Mouse (Mus musculus) midbrain, embryonic 15.5 days (tissue): ENCODE data around the gene Slc6a17. TPM values are rescaled to one million over a fixed set of nuclear protein-coding genes. Genes with fewer than 3 reads are reported as not detected.

Experiments used
- ATAC-seq: fragments of 200-750 bp; cut with Nextera tagmentation; replicated peaks from 2 replicates; pipeline ENCODE4 v1.8.0; 2017; ENCODE audit warnings: moderate TSS enrichment
- H3K27ac ChIP-seq: fragments of 300-500 bp; sonication (generic); 2 replicates; pipeline ENCODE4 v1.5.1; 2015; ENCODE audit warnings: mild to moderate bottlenecking, inconsistent platforms
- H3K27me3 ChIP-seq: fragments of 300-500 bp; sonication (generic); replicated peaks from 2 replicates; pipeline ENCODE4 v1.6.1; 2015; ENCODE audit warnings: inconsistent platforms
- H3K36me3 ChIP-seq: fragments of 300-500 bp; sonication (generic); replicated peaks from 2 replicates; pipeline ENCODE4 v1.6.1; 2015; ENCODE audit warnings: inconsistent platforms
- H3K4me1 ChIP-seq: fragments of 300-500 bp; sonication (generic); 2 replicates; pipeline ENCODE4 v1.6.1; 2015; ENCODE audit warnings: inconsistent platforms
- H3K4me2 ChIP-seq: fragments of 300-500 bp; sonication (generic); 2 replicates; pipeline ENCODE4 v1.6.1; 2015; ENCODE audit warnings: inconsistent platforms, mild to moderate bottlenecking, moderate library complexity
- H3K4me3 ChIP-seq: fragments of 300-500 bp; sonication (generic); 2 replicates; pipeline ENCODE4 v1.5.1; 2015; ENCODE audit warnings: mild to moderate bottlenecking, inconsistent platforms
- H3K9ac ChIP-seq: fragments of 300-500 bp; sonication (generic); 2 replicates; pipeline ENCODE4 v1.6.1; 2015; ENCODE audit warnings: mild to moderate bottlenecking, inconsistent platforms
- H3K9me3 ChIP-seq: fragments of 300-500 bp; sonication (generic); 2 replicates; pipeline ENCODE4 v1.6.1; 2016; ENCODE audit warnings: inconsistent platforms
- WGBS: fragments of 180-500 bp; shearing (Covaris S2); methylation state at CpG from one replicate; pipeline ENCODE4 v1.1.7; 2015; ENCODE audit warnings: mixed read lengths; 5-methylcytosine and 5-hydroxymethylcytosine counted together
- polyA plus RNA-seq: library from polyadenylated mRNA; unstranded; fragments of >200 nt; fragmentation: Nextera tagmentation; extraction: Ambion mirVana; gene quantifications from 2 replicates; pipeline ENCODE4 v1.2.1, GENCODE M21; 2015

Gene Slc6a17
- 16.6 and 19.2 TPM in 2 replicates for polyA plus RNA-seq

DNA sequence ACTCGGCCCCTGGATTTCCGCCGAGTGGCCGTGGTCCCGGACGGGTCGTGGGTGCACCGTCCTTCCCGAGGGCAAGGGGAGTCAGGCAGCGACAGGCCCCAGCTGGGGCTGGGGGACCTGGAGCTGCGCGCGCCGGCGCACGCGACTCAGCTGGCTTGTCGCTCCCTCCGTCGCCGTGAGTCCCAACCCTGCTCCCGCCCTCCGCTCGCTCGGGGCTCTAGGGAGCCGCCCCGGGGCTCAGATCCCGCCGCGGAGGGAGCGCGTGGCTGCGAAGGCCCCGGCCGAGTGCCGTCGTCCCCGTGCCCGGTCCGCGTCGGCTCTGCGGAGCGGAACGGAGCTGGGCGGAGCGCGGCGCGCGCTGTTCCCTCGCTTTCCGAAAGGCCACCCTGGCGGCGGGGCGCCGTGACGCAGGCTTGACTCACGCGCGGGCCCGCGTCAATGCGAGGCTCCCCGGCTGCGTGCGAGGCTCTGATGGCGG, at the start of gene Slc6a17:
Gene Slc6a17 (minus strand): TSS at position 388 of the 478 bp plus-strand sequence.
- H3K4me1 ChIP-seq: peaks cover 29% of the 10 kb centered on the region
- peak within 1 kb of the TSS; percentile 64 for H3K9ac ChIP-seq
- peak within 1 kb of the TSS; percentile 65 for H3K4me3 ChIP-seq
- 0% methylated on average over 65 of the region's 68 CpGs for WGBS
- peaks cover 18% of the 10 kb centered on the region for H3K27me3 ChIP-seq
- H3K4me2 ChIP-seq: peak within 1 kb of the TSS; percentile 84
- no peaks in the 10 kb centered on the region for H3K9me3 ChIP-seq
- H3K27ac ChIP-seq: peak within 1 kb of the TSS; percentile 79
- peak; percentile 89 for ATAC-seq
- H3K36me3 ChIP-seq: no peaks in the 10 kb centered on the region

DNA sequence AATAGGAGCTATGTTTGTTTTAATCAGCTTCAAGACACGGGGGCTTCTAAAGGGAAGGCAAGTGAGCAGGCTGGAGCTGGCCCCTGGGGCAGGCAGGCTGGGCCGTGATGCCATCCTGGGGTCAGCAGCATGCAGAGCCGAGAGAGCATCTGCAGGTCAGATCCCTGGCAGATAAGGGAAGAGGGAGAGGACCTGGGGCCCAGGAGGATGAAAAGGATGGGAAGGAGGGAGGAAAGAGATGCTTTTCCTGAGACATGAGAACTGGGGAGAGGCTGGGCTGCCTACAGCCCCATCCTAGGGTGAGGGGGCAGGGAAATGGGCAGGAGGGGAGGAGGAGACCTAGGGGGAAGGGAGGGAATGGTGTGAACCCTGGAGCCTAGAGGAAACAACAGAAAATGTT, 47.5 kb upstream of the Slc6a17 start:
- no peak overlapping the region for H3K27ac ChIP-seq
- H3K4me3 ChIP-seq: no peak overlapping the region
- H3K4me2 ChIP-seq: no peak overlapping the region
- 41% methylated on average over 3 of the region's 3 CpGs for WGBS
- no peaks in the 10 kb centered on the region for H3K4me1 ChIP-seq
- no peak overlapping the region for H3K9ac ChIP-seq
- no peak for ATAC-seq
- no peaks in the 10 kb centered on the region for H3K36me3 ChIP-seq
- no peaks in the 10 kb centered on the region for H3K9me3 ChIP-seq
- no peaks in the 10 kb centered on the region for H3K27me3 ChIP-seq

DNA sequence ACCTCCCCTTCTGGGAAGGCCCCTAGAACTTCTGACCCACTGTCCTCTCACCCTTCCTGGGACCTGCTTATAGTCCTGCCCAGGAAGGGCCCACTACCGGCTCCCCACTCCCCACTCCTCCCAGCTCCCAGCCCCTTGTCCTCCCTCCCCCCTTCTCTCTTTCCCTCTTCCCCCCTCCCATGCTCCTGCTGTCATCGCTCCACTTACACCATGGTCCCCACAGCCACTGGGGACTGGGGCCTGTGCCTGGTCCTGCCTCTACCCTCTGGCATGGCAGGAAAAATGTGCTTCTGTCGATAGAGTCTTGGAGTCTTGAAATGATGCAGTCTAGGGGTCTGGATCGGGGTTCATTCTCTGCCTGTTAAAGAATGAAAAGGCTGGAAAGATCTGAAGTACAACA, 46.1 kb upstream of the Slc6a17 start:
- Histone ChIP-seq H3K9ac (no peak overlapping the region), H3K4me1 (no peaks in the 10 kb centered on the region), H3K27me3 (no peaks in the 10 kb centered on the region), H3K9me3 (no peaks in the 10 kb centered on the region), H3K4me2 (no peak overlapping the region), H3K4me3 (no peak overlapping the region), H3K36me3 (no peaks in the 10 kb centered on the region), H3K27ac (no peak overlapping the region)
- 47% methylated on average over 4 of the region's 4 CpGs for WGBS
- ATAC-seq: no peak

DNA sequence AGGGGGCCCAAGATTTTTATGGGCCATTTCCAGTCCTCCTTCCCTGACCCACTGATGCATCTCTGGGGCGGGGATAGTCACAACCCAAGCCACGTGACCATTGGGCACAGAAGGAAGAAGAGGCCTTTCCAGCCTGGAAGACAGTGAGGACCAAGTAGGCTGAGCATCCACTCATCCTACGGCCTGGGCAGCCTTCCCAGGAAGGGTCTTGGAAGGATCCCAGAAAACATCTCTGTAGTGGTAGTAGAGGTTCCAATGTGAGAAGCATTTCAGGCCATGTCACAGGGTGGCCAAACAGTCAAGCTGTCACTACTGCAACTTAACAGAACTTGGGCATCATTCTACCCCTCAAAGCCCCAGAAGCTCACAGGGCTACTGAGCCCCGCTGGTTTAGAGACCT, 44.8 kb upstream of the Slc6a17 start:
- ATAC-seq: no peak
- no peak overlapping the region for H3K9ac ChIP-seq
- no peaks in the 10 kb centered on the region for H3K9me3 ChIP-seq
- no peak overlapping the region for H3K4me3 ChIP-seq
- no peaks in the 10 kb centered on the region for H3K36me3 ChIP-seq
- no peaks in the 10 kb centered on the region for H3K4me1 ChIP-seq
- H3K27ac ChIP-seq: no peak overlapping the region
- 91% methylated on average over 4 of the region's 4 CpGs for WGBS
- no peaks in the 10 kb centered on the region for H3K27me3 ChIP-seq
- H3K4me2 ChIP-seq: no peak overlapping the region

DNA sequence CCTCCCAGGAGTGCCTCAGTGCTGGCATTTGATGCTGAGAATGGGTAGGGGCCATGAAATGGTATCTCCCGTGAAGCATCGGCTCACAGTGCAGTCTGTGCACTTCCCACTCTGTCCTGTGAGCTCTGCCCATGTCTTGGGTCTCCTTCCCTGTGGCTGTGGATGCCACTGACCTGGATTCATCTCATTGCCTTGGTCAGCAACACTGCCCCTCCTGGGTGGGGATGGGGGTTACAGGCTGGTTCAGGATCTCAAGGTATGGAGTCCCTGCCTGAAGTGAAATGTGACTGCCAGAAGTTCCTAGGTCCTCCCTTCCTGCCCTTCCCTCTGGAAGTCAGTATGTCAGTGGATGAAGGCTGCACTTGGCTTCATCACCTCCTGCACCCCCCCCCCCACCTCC, 44.3 kb upstream of the Slc6a17 start:
- 71% methylated on average over 2 of the region's 2 CpGs for WGBS
- Histone ChIP-seq H3K9me3 (no peaks in the 10 kb centered on the region), H3K36me3 (no peaks in the 10 kb centered on the region), H3K4me3 (no peak overlapping the region), H3K4me2 (no peak overlapping the region), H3K4me1 (no peaks in the 10 kb centered on the region), H3K27ac (no peak overlapping the region), H3K9ac (no peak overlapping the region), H3K27me3 (no peaks in the 10 kb centered on the region)
- no peak for ATAC-seq

DNA sequence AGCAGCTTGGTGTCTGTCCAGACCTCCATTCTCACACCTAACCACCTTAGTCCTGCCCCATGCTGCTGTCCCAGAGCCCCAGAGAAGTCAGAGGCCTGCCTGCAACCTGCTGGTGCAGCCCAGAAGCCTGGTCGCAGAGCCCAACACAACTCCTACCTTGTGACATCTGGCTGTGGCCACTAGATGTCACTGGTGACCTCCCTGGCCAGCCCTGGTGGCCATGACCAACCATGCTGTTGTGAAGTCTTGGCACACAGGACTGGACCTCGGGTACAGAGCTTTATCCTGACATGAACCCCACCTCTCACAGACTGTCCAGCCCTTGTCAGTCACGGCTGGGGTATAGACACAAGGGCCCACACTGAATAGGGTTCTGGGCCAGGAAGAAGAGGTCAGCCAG, 41.4 kb upstream of the Slc6a17 start:
- H3K9me3 ChIP-seq: no peaks in the 10 kb centered on the region
- peak; percentile 60 for ATAC-seq
- no peak overlapping the region for H3K4me2 ChIP-seq
- no peak overlapping the region for H3K4me3 ChIP-seq
- no peak overlapping the region for H3K27ac ChIP-seq
- H3K9ac ChIP-seq: no peak overlapping the region
- no peaks in the 10 kb centered on the region for H3K36me3 ChIP-seq
- no peaks in the 10 kb centered on the region for H3K27me3 ChIP-seq
- no peaks in the 10 kb centered on the region for H3K4me1 ChIP-seq
- WGBS: 16% methylated on average over 3 of the region's 3 CpGs

DNA sequence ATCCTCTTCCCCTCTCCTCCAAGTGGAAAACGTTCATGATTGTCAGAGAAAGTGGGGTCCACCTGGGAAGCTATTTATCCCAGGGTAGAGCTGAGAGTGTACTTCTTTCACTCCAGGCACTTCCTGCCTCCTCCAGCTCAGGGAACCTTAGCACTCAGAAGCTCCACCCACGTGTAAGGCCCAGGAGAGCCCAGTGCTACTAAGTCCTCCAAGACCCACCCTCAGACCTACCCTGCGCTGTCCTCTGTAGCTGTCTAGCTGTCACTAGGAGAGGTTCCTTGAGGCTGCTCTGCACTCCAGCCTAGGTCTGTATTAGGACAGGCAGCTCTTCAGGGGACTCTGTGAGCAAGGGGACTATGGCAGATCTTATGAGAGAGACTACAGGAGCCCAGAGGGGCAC, 40.9 kb upstream of the Slc6a17 start:
- Histone ChIP-seq H3K9ac (no peak overlapping the region), H3K4me2 (no peak overlapping the region)
- ATAC-seq: peak; percentile 37; the same call in 1 of the 2 replicates

DNA sequence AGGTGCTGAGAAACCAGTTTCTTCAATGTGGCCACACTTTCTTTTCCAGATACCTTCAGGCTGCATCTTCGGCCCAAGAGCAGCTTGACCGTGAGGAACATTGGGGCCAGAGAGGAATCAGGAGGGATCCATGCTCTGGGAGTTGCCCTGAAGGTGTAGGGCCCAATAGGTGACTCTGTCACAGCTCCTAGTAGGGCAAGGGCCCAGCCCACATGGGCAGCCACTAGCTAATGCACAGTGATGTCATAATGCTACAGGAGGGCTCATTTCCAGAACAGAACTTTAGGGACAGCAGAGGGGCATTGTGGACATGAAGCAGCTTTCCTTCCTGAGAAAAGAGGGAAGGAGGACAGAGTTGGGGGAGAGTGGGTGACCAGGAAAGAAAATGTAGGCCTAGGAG, 37.0 kb upstream of the Slc6a17 start, which contains the start of gene Ubl4b:
Gene Ubl4b (minus strand): TSS at position 232 of the 400 bp plus-strand sequence.
- no peak within 1 kb of the TSS for H3K9ac ChIP-seq
- H3K4me2 ChIP-seq: no peak within 1 kb of the TSS
- no peaks in the 10 kb centered on the region for H3K9me3 ChIP-seq
- 97% methylated on average over 2 of the region's 2 CpGs for WGBS
- H3K27ac ChIP-seq: no peak within 1 kb of the TSS
- ATAC-seq: no peak
- H3K4me3 ChIP-seq: no peak within 1 kb of the TSS
- H3K27me3 ChIP-seq: no peaks in the 10 kb centered on the region
- no peaks in the 10 kb centered on the region for H3K4me1 ChIP-seq
- no peaks in the 10 kb centered on the region for H3K36me3 ChIP-seq

More for the DNA sequence above, 40.9 kb upstream of the Slc6a17 start:
- no peaks in the 10 kb centered on the region for H3K36me3 ChIP-seq
- no peak overlapping the region for H3K27ac ChIP-seq
- H3K27me3 ChIP-seq: no peaks in the 10 kb centered on the region
- 37% methylated on average over 3 of the region's 3 CpGs for WGBS
- H3K4me3 ChIP-seq: no peak overlapping the region
- no peaks in the 10 kb centered on the region for H3K9me3 ChIP-seq
- no peaks in the 10 kb centered on the region for H3K4me1 ChIP-seq

DNA sequence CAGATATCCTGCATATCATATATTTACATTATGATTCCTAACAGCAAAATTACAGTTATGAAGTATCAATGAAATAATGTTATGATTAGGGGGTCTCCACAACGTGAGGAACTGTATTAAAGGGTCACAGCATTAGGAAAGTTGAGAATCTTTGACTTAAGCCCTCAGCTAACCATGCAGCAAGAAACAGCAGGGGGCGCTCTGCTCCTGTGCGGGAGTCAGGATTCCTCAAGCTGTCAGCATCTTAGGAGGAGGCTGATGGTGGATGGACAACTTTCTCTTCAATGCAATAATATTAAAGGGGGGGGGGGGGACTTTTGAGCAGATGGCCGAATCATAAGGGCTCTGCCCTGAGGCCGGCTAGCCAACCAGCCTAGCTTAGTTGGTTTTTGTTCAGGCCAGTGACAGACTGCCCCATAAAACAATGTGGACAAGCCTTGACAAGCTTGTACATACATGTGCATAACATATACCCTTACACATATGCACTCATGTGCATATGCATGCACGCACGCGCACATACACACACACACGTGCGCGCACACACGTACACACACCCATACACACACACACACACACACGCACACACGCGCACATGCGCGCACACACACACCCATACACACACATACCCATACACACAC, 32.7 kb upstream of the Slc6a17 start:
- H3K27ac ChIP-seq: no peak overlapping the region
- H3K4me1 ChIP-seq: no peaks in the 10 kb centered on the region
- no peak overlapping the region for H3K4me2 ChIP-seq
- ATAC-seq: peak; percentile 40; the same call in 1 of the 2 replicates
- H3K27me3 ChIP-seq: no peaks in the 10 kb centered on the region
- H3K4me3 ChIP-seq: no peak overlapping the region
- no peaks in the 10 kb centered on the region for H3K9me3 ChIP-seq
- WGBS: 74% methylated on average over 17 of the region's 17 CpGs
- H3K9ac ChIP-seq: no peak overlapping the region
- H3K36me3 ChIP-seq: no peaks in the 10 kb centered on the region

DNA sequence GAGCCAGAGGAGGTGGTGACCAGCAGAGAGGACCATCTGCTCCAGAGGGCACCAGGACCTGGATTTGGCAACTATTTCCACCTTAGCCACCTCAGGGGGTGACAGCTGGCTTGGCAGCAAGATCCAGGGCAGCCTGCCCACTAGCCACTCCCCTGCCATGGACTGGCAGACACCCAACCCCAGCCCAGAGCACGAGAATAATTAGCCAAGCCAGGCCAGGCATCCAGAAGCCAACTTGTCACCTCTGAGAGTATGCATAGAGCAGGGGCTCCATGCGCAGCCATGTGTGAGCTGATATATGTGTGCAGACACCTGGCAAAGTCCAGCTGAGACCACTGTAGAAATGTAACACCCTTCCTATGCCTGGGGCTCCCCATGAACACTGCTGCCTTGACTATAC, 29.1 kb upstream of the Slc6a17 start:
- peak; percentile 59; the same call in 1 of the 2 replicates for ATAC-seq
- 70% methylated on average over 2 of the region's 2 CpGs for WGBS
- Histone ChIP-seq H3K36me3 (no peaks in the 10 kb centered on the region), H3K4me3 (no peak overlapping the region), H3K4me2 (no peak overlapping the region), H3K9me3 (no peaks in the 10 kb centered on the region), H3K27me3 (no peaks in the 10 kb centered on the region), H3K27ac (no peak overlapping the region), H3K9ac (no peak overlapping the region), H3K4me1 (no peaks in the 10 kb centered on the region)

DNA sequence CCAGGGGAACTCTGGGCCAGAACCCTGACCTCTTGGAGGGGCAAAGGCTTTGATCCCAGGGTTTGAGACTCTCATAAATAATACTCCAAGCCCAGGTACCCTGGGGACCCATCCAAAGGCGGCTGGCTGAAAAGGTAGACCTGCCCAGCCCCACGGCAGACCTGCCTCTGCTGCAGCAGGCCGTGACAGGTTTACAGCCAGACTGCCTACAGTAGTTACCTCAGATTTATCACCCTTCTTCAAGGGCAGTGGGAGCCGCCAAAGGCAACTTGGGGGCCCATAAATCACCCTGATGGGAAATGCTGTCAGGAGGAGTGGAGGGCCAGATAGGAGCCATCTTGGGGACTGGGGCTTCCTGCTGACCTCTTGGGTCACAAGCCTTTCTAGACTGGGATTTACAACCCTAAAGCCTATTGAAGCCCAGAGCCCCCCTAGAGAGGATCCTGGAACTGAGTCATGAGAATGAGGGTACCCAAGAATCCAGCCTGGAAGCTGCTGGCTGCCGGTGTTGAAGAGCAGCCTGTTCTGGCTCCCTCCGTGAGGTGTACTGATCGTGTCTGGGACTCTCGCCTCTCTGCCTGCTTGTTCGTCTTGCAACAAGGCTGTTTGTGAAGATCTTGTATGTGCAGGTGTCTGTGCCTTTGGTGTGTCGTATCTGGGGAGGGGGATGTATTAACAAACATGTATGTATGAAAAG, 28.0 kb upstream of the Slc6a17 start:
- no peaks in the 10 kb centered on the region for H3K9me3 ChIP-seq
- H3K27me3 ChIP-seq: no peaks in the 10 kb centered on the region
- H3K4me1 ChIP-seq: no peaks in the 10 kb centered on the region
- no peak overlapping the region for H3K4me3 ChIP-seq
- ATAC-seq: no peak
- H3K4me2 ChIP-seq: no peak overlapping the region
- no peaks in the 10 kb centered on the region for H3K36me3 ChIP-seq
- 83% methylated on average over 10 of the region's 10 CpGs for WGBS
- no peak overlapping the region for H3K9ac ChIP-seq
- no peak overlapping the region for H3K27ac ChIP-seq

DNA sequence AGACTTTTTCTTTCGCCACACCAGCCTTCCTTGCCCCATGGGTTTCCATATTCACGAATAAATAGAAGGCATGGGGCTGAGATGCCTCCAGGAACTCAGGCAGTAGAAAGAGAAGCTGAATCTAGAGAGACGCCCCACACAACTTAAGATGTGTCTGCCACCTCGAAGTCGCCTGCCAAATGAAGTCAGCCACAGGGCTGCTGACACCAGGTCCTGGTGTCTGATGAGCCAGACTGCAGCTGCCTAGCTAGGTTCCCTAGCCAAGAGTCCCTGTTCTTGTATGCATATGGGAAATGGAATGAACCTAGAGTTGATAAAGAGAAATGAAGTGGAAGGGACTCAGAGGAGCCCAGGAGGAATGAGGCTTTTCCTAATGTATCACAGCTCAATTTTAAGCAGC, 27.5 kb upstream of the Slc6a17 start:
- Histone ChIP-seq H3K4me1 (no peaks in the 10 kb centered on the region), H3K27me3 (no peaks in the 10 kb centered on the region), H3K4me3 (no peak overlapping the region), H3K9ac (no peak overlapping the region), H3K36me3 (no peaks in the 10 kb centered on the region), H3K27ac (no peak overlapping the region), H3K4me2 (no peak overlapping the region), H3K9me3 (no peaks in the 10 kb centered on the region)
- no peak for ATAC-seq
- 85% methylated on average over 5 of the region's 5 CpGs for WGBS
